Mouse (Mus musculus) spleen, adult 18-20 months (tissue): ENCODE measurements around the gene Olfr50.

Source experiments
- DNase-seq, 2 experiments: peaks; one replicate each; pipeline ENCODE4 v3.0.0; 2022; ENCODE audit warnings: mixed read lengths in 2 of 2

Olfr50 gene

DNA sequence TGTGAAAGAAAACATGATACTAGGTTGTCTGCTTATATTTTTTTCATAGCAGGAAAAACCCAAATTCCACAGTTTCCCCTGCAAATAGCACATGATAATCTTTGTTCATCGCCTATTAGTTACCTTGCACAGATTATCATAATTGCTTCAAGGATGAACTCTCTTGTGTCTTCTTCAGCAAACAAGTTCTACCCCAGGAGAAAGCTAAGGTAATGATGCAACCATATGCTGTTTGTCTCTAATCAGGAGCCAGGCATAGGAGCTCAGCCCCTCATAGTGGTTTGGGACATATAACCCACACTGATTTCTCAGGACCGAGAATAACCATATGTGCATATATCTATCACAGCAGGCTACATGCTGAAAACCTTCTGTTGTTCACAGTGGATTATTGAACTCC is at the start of gene Olfr50:
TSS of gene Olfr50 (plus strand) at position 301 of the 400 bp plus-strand sequence.
- no peak for DNase-seq

DNA sequence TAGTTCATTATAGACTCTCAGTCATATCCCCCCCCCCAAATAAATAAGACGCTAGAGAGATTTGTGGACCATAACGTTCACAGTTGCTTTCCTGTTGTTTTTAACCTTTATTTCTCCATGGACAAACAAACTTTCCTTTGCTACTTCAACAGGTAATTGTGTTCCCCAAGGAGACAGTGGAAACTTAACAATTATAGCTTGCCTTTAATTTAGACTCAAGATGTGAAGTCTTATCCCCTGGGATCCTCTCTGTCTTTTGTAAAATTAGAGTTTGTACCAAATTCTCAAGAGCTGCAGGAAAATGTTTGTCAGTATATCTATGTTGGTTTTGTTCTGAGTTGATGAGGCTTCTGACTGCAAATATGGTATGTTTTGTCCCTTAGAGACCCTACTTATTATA is 6.4 kb upstream of the Olfr50 start, which contains the start of gene Olfr348:
TSS of gene Olfr348 (plus strand) at position 301 of the 400 bp plus-strand sequence.
- DNase-seq, result no peak

GRCm38 (mm10) chr2:36816932-36817331 is 26.6 kb downstream of the Olfr50 start, which contains the start of gene Olfr3:
Gene Olfr3 (minus strand): TSS chr2:36817032.
- DNase-seq, result no peak

- DNase-seq, result no peak
Measured at GRCm38 (mm10) chr2:36846010-36846409, 55.7 kb downstream of the Olfr50 start, which contains the start of gene Olfr350. Gene Olfr350 (plus strand): TSS chr2:36846310.
